Mouse (Mus musculus) telencephalon, adult 2 months (tissue): ENCODE results near the gene Ndufs3.
A peak's percentile ranks its signal among the peaks of the same experiment; 100 is the strongest.
"Not testable (repeated sequence)": the region's sequence is repeated elsewhere in the genome, so short reads cannot be mapped to it uniquely, and the experiment has no call there.

Experiments
- DNase-seq: peaks from one replicate; pipeline ENCODE4 v3.0.0-alpha.2; 2011; ENCODE audit warnings: low read depth, low spot score

The Ndufs3 gene

DNA sequence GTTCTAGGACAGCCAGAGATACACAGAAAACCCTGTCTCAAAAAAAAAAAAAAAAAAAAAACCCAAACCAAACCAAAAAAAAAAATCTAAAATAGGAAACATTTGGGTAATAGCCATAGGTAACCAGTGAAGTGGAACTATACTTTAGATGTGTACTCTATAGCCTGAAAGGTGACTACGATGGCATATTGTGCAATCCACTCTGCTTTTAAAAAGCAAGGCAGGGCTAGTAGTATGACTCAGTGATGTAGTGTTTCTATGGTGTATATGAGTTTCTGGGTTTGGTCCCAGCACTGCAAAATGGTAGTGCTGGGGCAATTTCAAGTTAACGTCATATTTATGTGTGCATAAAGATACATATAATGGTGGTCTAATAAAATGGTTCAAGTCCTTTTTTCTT, 2.1 kb upstream of the Ndufs3 start:
- no peak for DNase-seq

DNA sequence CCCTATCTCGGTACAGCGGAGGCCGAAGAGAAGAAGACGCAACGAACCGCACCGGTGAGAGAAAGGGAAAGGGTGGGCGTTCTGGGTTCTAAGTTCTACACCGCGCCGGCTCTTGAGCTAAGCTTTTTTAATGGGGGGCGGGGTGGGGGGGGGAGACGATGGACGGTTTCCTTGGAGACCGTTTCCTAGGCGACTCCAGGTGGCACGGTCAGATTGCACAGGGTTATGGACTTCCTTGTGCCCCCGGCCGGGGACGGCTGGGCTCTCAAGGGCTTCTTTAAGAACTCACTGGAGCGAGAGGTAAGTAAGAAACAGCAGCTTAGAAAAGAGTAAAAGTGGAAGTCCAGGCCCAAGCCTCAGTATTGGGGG, 213 bp upstream of the Ndufs3 start:
- no peak for DNase-seq

DNA sequence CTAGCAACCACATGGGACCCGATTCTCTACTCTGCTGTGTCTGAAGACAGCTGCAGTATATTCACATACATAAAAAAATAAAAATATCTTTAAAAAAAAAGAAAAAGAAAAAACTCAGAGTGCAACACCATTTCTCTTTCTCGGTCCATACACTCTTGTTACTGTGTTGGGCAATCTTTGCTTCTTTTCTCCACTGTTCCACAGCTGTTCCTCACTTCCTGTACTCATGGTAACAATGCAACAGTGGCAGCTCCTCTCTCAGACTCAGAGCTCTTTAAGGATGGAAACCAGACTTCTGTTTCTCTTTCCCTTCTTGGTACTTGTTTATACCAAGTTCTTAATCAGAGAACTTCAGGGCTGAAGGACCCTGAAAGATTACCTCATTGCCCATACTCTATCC, 1.2 kb downstream of the Ndufs3 start:
- DNase-seq, result no peak

DNA sequence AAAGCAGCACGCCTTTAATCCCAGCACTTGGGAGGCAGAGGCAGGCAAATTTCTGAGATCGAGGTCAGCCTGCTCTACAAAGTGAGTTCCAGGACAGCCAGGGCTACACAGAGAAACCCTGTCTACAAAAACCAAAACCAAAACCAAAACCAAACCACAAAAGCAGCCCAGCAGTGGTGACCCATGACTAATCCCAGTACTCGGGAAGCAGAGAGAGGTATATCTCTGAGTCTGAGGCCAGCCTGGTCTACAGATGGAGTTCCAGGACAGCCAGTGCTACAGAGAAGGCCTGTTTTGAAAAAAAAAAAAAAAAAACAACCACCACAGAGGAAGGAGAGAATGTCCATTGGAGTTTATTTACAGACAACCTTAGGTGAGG, 10.3 kb downstream of the Ndufs3 start:
- DNase-seq, result not testable (repeated sequence)

DNA sequence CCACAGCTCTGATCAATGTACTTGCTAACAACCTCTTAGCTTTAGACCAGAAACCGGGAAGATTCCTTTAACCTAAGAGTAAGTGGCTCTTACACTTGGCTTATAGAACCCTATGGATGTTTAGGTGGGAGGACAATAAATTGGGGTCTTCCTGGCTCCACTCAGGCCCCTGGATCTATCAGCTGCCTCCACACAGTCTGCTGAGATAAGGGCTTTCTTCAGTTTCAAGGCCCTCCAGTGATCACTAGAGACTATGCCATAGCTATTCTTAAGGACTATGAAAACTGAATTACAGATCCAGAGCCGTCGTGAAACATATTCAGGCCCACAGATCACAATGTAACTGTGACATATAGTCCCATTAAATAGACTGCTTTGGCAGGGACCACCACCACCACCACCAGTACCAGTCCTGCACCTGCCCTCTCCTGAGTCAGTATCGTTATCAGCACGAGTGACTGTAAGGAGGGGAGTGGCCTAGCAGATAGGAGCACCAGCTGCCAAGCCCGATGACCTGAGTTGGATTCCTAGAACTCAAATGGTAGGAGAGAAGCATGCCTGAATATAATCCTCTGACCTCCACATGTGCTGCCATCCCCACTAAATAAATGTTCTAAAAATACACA, 10.8 kb downstream of the Ndufs3 start:
- no peak for DNase-seq

DNA sequence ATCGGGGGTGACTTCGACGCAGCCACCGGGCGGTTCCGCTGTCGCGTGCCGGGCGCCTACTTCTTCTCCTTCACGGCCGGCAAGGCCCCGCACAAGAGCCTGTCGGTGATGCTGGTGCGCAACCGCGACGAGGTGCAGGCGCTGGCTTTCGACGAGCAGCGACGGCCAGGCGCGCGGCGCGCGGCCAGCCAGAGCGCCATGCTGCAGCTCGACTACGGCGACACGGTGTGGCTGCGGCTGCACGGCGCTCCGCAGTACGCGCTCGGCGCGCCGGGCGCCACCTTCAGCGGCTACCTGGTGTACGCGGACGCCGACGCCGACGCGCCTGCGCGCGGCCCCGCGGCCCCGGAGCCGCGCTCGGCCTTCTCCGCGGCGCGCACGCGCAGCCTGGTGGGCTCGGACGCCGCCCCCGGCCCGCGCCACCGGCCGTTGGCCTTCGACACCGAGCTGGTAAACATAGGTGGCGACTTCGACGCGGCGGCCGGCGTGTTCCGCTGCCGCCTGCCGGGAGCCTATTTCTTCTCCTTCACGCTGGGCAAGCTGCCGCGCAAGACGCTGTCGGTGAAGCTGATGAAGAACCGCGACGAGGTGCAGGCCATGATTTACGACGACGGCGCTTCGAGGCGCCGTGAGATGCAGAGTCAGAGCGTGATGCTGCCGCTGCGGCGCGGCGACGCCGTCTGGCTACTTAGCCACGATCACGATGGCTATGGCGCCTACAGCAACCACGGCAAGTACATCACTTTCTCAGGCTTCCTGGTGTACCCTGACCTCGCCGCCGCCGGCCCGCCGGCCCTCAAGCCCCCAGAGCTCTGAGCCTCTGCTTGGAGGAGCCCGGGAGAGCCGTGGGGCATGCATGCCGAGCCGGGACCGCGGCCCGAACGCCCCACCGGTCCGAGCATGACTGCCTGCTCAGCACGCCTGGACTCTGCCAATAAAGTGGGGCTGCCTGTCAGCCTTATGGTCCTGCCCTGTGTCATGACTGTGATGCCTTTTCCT, 14.8 kb downstream of the Ndufs3 start:
- DNase-seq, result no peak

DNA sequence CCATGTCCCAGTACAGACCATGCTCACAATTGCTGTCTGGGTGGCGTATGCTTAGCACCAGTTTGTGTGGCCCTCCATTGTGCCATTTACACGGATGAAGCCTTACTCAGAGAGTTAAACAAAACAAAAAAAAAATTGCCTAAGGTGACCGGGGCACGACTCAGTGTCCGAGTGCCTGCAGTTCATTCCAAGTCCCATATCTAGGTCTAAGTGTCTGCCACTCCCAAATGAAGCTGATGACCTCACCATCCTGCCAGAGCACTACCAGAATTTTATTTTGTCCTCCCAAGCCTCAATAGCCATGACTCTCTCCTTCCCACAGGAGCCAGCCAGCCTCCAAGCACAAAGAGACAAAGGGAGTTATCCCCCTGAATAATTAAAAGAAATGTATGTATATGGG, 17.0 kb downstream of the Ndufs3 start:
- no peak for DNase-seq

DNA sequence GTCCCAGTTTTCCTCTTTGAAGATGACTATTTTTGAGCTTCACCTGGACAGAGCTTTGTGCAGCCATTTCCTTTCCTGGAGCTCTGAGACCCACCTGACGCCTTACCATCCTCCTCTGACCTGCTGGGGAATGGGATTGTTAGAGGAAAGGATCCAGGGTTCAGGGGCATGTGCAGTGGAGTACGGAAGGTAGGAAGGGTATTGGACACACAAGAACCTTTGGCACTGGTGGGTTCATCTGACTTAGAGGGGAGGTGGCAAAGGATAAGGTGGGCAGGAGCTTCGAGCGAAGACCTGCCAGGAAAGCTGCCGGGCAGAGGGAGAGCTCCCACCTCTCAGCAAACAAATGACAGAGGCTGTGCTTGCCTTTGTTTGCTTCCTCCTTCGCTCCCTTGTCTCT, 18.2 kb downstream of the Ndufs3 start:
- no peak for DNase-seq

DNA sequence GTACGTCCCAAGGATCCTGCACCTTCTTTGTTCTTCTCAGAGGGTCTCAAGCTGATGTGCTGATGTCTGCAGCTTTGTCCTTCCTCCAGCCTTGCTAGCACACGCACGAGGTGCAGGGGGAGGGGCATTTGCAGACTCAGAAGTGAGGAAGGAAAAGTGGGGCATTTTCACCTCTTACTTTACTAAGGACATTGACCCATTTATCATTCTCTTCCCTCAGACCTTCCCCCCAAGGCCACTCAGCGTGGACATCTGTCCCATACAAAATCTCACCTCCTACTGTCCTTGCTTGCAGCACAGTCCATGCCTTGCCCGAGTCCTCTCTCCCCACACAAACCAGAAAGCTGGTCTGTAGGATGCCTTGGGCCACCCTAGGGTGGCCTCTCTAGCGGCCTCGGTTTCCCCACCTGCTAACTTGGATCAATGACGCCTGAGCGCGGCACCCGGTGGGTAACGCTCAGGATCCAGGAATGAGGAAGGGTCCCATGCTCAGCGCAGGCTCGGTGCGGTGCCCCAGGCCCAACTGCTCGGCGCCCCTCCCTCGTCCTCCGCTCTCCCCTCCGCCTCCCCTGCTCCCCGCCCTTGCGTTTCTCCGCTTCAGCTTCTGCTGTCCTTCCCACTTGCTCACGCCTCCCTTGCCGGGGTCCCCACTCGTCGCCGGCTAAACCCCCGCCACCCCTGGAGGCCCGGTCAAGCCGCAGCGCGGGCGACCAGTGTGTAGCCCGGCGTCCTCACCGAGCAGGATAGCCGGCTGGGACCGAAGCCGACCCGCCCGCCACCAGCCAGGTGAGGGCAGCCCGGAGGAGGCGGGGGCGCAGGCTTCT, 19.2 kb downstream of the Ndufs3 start, which contains the start of gene C1qtnf4:
Gene C1qtnf4, plus strand, starts transcription at position 643 of the 824 bp plus-strand sequence.
- DNase-seq, result no peak

DNA sequence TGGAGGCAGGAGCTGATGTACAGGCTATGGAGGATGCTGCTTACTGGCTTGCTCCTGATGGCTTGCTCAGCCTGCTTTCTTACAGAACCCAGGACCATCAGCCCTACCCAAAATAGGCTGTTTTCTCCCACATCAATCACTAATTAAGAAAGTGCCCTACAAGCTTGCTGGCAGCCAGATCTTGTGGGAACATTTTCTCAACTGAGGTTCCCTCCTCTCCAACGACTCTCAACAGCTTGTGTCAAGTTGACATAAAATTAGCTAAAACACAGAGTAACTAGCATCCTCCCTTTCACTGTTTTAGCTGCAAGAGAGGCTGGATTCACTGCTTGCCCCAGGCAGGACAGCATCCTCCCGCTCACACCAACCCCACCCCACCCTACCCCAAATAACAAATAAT, 22.8 kb downstream of the Ndufs3 start:
- DNase-seq, result no peak

DNA sequence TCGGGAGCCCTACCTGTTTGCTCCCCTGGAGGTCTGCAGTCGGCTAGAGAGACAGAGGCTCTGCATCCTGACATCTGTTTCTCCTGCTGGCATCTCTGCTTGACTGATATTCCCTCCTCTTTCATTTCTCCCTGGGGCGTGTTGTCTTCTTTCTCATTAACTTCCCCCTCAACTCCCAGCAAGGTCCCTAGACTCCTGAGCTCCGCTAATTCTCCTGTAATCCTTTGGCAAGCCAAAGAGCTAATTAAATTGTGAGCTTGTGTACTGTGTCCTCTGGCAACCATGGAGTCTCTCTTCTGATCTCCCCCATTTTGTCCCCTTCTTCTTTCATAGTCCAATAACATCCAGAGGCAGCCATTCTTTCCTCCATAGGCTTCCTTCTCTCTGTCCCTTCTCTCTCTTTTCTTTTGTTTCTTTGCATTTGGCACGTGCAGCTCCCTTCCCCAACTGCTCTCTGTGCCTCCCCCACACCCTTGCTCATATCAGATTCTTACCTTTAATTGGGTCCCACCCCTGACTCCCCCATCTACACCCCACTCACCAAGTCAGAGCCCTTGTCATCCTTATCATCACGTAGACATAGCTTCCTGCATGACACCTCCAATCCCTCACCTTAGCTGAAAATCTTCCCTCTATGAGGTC, 24.4 kb downstream of the Ndufs3 start:
- no peak for DNase-seq

DNA sequence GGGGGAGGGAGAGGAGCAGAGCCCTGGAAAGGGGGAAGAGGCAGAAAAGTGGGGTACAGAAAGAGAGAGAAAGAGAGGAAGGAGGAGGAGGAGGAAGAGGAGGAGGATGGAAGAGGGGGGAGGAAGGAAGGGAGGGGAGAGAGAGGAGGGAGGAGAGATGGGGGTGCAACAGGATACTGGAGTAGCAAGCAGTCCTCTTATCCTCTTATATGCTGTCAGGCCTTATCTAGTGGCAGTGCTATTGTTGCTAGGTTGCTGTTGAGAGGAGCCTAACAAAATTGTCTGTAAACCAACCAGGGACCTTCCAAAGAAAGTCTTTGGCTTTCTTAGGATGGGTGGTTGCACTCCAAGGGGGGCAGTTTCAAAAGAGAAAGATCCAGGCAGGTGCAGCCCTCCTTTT, 25.2 kb downstream of the Ndufs3 start:
- DNase-seq, result no peak

DNA sequence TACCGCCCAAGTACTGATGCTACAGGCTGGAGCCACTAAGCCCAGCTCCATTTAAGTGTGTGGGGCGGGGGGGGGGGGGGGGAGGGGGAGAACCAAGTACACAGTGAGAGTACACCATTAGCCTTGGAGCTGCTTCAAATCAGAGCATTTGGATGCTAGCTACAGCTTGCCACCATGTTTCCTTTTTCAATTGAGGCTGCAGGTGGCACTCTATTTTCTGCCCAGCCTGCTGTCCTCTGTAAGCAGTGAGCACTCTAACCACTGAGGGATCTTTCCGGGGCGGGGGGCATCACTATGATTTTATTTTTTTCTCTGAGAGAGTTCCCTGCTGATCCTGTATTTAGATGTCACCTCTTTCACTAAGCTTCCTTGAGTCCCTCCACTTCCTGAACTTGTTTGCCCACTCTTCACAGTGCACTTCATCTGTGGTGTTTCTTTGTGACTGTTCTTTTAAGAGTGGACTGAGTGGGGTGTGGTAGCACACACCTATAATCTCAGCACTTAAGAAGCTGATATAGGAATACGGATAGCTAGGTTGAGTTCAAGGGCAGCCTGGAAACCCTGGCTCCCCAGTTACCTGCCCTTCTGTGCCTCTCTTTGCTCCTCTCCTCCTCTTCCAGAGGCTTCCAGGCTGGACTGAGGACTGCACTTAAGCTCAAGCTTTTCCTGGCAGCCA, 26.9 kb downstream of the Ndufs3 start:
- no peak for DNase-seq

DNA sequence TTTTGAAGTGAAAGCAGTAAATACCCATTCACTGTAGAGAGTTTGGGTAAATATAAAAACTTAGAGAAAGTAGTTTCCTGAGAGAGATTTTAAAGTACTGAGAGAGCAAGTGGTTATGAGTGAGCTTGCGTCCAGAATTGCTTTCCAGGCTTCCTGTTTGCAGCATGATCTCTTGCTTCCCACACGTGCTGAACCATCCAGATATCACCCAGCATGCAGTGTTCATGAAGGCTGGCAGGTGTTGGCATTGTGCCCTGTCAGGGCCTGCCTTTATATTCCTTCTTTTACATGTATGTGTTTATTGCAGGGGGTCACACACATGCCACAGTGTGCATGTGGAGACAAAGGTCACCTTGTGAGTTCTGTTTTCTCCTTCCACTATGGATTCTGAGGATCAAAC, 29.4 kb downstream of the Ndufs3 start:
- no peak for DNase-seq

DNA sequence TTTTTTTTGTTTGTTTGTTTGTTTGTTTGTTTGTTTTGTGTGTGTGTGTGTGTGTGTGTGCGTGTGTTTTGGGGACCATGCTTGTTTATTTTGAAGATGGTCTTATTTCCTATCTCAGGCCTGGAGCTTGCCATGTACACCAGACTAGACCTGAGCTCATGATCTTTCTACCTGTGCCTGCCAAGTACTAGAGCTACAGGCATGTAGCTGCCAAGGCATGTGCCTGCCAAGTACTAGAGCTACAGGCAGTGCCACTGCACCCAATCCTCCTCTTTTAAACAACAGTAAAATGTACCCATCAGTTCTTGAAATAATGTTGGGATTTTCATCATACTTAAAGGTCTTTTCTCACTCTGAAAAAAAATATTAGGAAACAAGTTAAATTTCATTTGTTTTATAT, 30.6 kb downstream of the Ndufs3 start:
- DNase-seq, result no peak

DNA sequence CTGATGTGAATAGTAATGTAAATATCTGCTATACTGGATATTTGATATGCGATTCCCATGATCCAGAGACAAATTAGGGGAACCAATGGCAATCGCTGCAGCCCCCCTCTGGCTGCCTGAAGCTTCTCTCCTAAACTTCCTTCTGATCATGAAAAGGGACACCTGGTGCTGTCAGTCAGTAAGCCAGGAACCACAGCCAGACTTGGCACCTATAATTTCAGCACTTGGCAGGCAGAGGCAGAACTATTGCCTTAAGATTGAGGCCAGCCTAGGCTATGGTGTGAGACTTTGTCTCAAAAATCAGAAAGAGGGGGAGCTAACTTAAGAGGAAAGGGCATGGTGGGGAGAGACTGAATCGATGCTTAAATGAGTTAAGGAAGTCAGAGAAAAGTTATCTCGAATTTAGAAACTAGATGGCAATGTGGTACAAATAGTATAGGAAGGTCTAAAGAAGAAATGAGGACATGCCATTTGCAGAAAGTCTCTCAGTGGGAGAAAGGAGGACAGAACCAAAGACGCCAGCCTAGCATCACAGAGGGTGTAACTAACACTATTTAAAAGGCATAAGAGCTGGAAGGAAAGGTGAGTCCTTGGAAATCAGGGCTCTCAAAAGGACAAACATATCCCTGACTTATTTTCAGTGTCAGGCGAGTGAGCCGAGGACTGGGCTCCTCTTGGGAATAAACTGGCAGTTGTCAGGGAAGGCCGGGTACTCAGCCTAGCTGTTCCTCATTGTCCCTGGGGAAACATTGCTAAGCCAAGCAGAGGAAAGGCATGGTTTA, 33.3 kb downstream of the Ndufs3 start:
- DNase-seq, result peak; percentile 80

DNA sequence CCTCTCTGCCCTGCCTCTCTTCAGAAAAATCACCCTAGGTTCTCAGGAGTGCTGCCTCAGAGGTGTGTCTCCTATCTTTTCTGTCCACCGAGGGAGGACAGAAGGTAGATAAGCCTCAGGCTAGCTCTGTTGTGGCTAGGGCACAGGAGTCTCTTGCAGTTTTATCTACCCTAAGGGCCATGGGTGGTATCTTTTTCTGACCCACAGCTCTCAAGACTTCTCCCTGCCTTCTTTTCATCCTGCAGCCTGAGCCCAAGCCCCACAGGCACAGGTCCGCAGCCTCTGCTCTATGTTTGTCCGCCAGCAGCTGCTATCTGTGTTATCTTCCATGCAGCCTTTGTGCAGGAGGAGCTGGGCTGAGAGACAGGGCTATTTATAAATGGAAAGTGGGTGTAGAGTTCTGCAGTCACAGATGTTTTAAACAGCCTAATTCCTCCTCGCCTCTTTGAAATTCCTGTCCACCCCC, 34.5 kb downstream of the Ndufs3 start:
- DNase-seq, result peak; percentile 94

DNA sequence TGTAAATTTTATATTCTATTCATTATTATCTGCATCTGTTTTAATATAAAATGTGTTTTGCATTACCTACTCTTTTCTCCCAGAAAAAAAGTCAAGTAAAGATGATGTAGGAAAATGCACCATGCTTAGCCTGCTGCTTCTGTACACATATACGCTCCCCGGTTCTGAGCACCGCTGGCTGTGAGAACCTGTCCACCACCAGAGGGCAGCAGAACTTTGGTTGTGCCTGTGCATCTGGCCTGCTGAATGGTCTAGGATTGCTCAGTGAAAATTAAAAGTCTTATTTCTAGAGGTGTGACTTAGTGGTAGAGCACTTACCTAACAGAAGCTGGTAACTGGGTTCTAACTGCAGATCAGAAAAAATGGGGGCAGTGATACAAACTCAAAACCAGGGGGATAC, 38.1 kb downstream of the Ndufs3 start:
- DNase-seq, result peak; percentile 78

DNA sequence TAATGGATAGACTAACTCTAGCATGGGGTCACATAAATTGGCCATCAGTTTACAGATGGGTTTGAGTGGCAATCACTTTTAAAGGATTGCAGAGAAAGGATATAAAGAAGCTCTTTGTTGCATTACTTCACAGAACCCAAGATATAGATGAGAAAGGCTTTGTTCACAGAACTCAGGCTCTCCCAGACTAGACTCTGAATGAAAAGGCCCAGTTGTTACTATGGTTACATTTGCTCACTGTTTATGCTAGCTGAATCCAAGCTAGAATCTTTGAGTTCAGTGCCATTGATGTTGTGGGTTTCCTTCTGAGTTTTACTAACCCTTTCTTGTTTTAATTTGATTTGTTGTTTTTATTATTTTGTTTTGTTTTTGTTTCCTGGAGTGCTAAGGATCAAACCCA, 40.4 kb downstream of the Ndufs3 start:
- no peak for DNase-seq

DNA sequence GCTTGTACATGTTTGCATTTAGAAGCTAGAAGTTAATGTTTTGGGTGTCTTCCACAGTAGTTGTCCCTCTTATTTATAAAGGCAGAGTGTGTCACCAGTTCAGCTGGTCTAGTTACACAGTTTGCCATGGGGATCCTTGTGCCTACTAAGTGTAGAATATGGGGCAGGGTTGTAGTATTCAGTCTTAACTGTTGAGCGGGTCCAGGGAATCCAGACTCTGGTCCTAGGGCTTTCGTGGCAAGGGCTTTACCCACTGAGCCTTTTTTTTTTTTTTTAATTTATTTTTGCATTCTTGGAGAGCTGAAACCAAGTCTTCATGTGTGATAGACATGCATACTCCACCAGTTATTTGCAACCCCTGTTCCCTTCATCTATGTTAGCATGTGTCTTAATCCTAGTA, 43.1 kb downstream of the Ndufs3 start:
- DNase-seq, result no peak
